Mouse (Mus musculus) midbrain, embryonic 16.5 days (tissue): ENCODE results near the gene Epc2. TPM values are rescaled to one million over a fixed set of nuclear protein-coding genes. Genes with fewer than 3 reads are reported as not detected.
"Not testable (repeated sequence)": the region's sequence is repeated elsewhere in the genome, so short reads cannot be mapped to it uniquely, and the experiment has no call there.

Experiments used
- ATAC-seq: fragments of 200-750 bp; cut with Nextera tagmentation; 2 replicates; pipeline ENCODE4 v1.8.0; 2017; ENCODE audit warnings: moderate TSS enrichment
- H3K27ac ChIP-seq: fragments of 300-500 bp; sonication (generic); 2 replicates; pipeline ENCODE4 v1.5.1; 2014; ENCODE audit warnings: mild to moderate bottlenecking, low read length, mixed read lengths
- H3K27me3 ChIP-seq: fragments of 300-500 bp; sonication (generic); 2 replicates; pipeline ENCODE4 v1.6.1; 2014; ENCODE audit warnings: low read depth, low read length, mixed read lengths; ENCODE audit not compliant: control insufficient read depth, insufficient read depth
- H3K36me3 ChIP-seq: fragments of 300-500 bp; sonication (generic); 2 replicates; pipeline ENCODE4 v1.6.1; 2014; ENCODE audit warnings: mild to moderate bottlenecking, low read length, moderate library complexity, mixed read lengths; ENCODE audit not compliant: control insufficient read depth, insufficient read depth
- H3K4me1 ChIP-seq: fragments of 300-500 bp; sonication (generic); 2 replicates; pipeline ENCODE4 v1.6.1; 2014; ENCODE audit warnings: mild to moderate bottlenecking, low read length, mixed read lengths; ENCODE audit not compliant: control insufficient read depth, insufficient read depth
- H3K4me2 ChIP-seq: fragments of 300-500 bp; sonication (generic); 2 replicates; pipeline ENCODE4 v1.6.1; 2014; ENCODE audit warnings: mild to moderate bottlenecking, low read length, mixed read lengths
- H3K4me3 ChIP-seq: fragments of 300-500 bp; sonication (generic); 2 replicates; pipeline ENCODE4 v1.5.1; 2014; ENCODE audit warnings: low read depth, mild to moderate bottlenecking, low read length, moderate library complexity, mixed read lengths
- H3K9ac ChIP-seq: fragments of 300-500 bp; sonication (generic); 2 replicates; pipeline ENCODE4 v1.6.1; 2014; ENCODE audit warnings: low read depth, low read length, mixed read lengths
- H3K9me3 ChIP-seq: fragments of 300-500 bp; sonication (generic); replicated peaks from 2 replicates; pipeline ENCODE4 v1.6.1; 2014; ENCODE audit warnings: mild to moderate bottlenecking, low read length, mixed read lengths; ENCODE audit not compliant: control insufficient read depth, poor library complexity, severe bottlenecking
- WGBS: fragments of 180-500 bp; shearing (Covaris S2); extraction: QIAGEN DNeasy Blood & Tissue Kit; methylation state at CpG from one replicate; pipeline ENCODE4 v1.1.7; 2014; 5-methylcytosine and 5-hydroxymethylcytosine counted together
- polyA plus RNA-seq: library from polyadenylated mRNA; unstranded; fragments of >200 nt; fragmentation: Nextera tagmentation; extraction: Ambion mirVana; gene quantifications from 2 replicates; pipeline ENCODE4 v1.2.1, GENCODE M21; 2015

Gene Epc2
- polyA plus RNA-seq, 1 experiment from 2014 or later = 9.5 TPM

- H3K27ac ChIP-seq, H3K9me3 ChIP-seq, H3K4me2 ChIP-seq, H3K27me3 ChIP-seq, H3K9ac ChIP-seq, ATAC-seq, H3K4me1 ChIP-seq, H3K4me3 ChIP-seq, H3K36me3 ChIP-seq: not testable (repeated sequence)
- 95% methylated on average over 1 of the region's 1 CpGs for WGBS
Measured at GRCm38 (mm10) chr2:49505151-49505550, 53.9 kb downstream of the Epc2 start.

GRCm38 (mm10) chr2:49510832-49511231 lies 59.5 kb downstream of the Epc2 start:
- Histone ChIP-seq H3K4me2 (no peak overlapping the region), H3K27me3 (no peaks in the 10 kb centered on the region), H3K4me3 (no peak overlapping the region), H3K36me3 (no peaks in the 10 kb centered on the region; the same call in 1 of the 2 replicates), H3K9ac (no peak overlapping the region), H3K9me3 (no peaks in the 10 kb centered on the region), H3K4me1 (peaks cover 13% of the 10 kb centered on the region), H3K27ac (peak overlapping the region; percentile 32; the same call in 1 of the 2 replicates)
- peak; percentile 28; the same call in 1 of the 2 replicates for ATAC-seq
- WGBS = 29% methylated on average over 1 of the region's 1 CpGs

GRCm38 (mm10) chr2:49516011-49516410 lies 64.7 kb downstream of the Epc2 start:
- ATAC-seq = no peak
- H3K4me3 ChIP-seq = no peak overlapping the region
- no peak overlapping the region for H3K4me2 ChIP-seq
- no peaks in the 10 kb centered on the region for H3K27me3 ChIP-seq
- no peaks in the 10 kb centered on the region for H3K36me3 ChIP-seq
- peaks cover 10% of the 10 kb centered on the region for H3K4me1 ChIP-seq
- H3K9me3 ChIP-seq = no peaks in the 10 kb centered on the region
- no peak overlapping the region for H3K27ac ChIP-seq
- 89% methylated on average over 2 of the region's 2 CpGs for WGBS
- no peak overlapping the region for H3K9ac ChIP-seq

- Histone ChIP-seq H3K9ac (no peak overlapping the region), H3K27ac (no peak overlapping the region), H3K4me3 (no peak overlapping the region), H3K9me3 (no peaks in the 10 kb centered on the region), H3K4me2 (no peak overlapping the region), H3K4me1 (peaks cover 4% of the 10 kb centered on the region; the same call in 1 of the 2 replicates), H3K36me3 (no peaks in the 10 kb centered on the region), H3K27me3 (no peaks in the 10 kb centered on the region)
- WGBS = 83% methylated on average over 2 of the region's 2 CpGs
- ATAC-seq = no peak
Measured at GRCm38 (mm10) chr2:49520409-49520808, 69.1 kb downstream of the Epc2 start.

- Histone ChIP-seq H3K9ac (no peak overlapping the region), H3K4me3 (no peak overlapping the region), H3K4me1 (peaks cover 4% of the 10 kb centered on the region; the same call in 1 of the 2 replicates), H3K27ac (no peak overlapping the region), H3K36me3 (no peaks in the 10 kb centered on the region), H3K27me3 (no peaks in the 10 kb centered on the region), H3K9me3 (no peaks in the 10 kb centered on the region), H3K4me2 (no peak overlapping the region)
- 60% methylated on average over 1 of the region's 1 CpGs for WGBS
- no peak for ATAC-seq
Measured at GRCm38 (mm10) chr2:49520989-49521388, 69.7 kb downstream of the Epc2 start.

- ATAC-seq = no peak
Measured at GRCm38 (mm10) chr2:49521564-49521963, 70.3 kb downstream of the Epc2 start.

GRCm38 (mm10) chr2:49522578-49522977 lies 71.3 kb downstream of the Epc2 start:
- Histone ChIP-seq H3K4me1 (peaks cover 4% of the 10 kb centered on the region; the same call in 1 of the 2 replicates), H3K36me3 (no peaks in the 10 kb centered on the region), H3K9ac (no peak overlapping the region), H3K4me3 (no peak overlapping the region), H3K27me3 (no peaks in the 10 kb centered on the region), H3K27ac (no peak overlapping the region), H3K4me2 (no peak overlapping the region), H3K9me3 (no peaks in the 10 kb centered on the region)
- no peak for ATAC-seq
- WGBS = 72% methylated on average over 4 of the region's 4 CpGs

More at GRCm38 (mm10) chr2:49521564-49521963, 70.3 kb downstream of the Epc2 start:
- no peak overlapping the region for H3K4me2 ChIP-seq
- 81% methylated on average over 2 of the region's 2 CpGs for WGBS
- H3K9ac ChIP-seq = no peak overlapping the region
- H3K9me3 ChIP-seq = no peaks in the 10 kb centered on the region
- peaks cover 4% of the 10 kb centered on the region; the same call in 1 of the 2 replicates for H3K4me1 ChIP-seq
- no peak overlapping the region for H3K4me3 ChIP-seq
- H3K36me3 ChIP-seq = no peaks in the 10 kb centered on the region
- no peak overlapping the region for H3K27ac ChIP-seq
- H3K27me3 ChIP-seq = no peaks in the 10 kb centered on the region

GRCm38 (mm10) chr2:49537147-49537546 lies 85.9 kb downstream of the Epc2 start:
- Histone ChIP-seq H3K27me3 (no peaks in the 10 kb centered on the region), H3K4me2 (no peak overlapping the region), H3K9ac (no peak overlapping the region), H3K4me1 (no peaks in the 10 kb centered on the region), H3K4me3 (no peak overlapping the region), H3K27ac (no peak overlapping the region), H3K36me3 (no peaks in the 10 kb centered on the region; the same call in none of the 2 replicates), H3K9me3 (no peaks in the 10 kb centered on the region)
- 93% methylated on average over 6 of the region's 6 CpGs for WGBS
- ATAC-seq = no peak

- ATAC-seq = no peak
- Histone ChIP-seq H3K36me3 (no peaks in the 10 kb centered on the region; the same call in none of the 2 replicates), H3K27me3 (no peaks in the 10 kb centered on the region), H3K27ac (no peak overlapping the region), H3K4me3 (no peak overlapping the region), H3K9me3 (no peaks in the 10 kb centered on the region), H3K9ac (no peak overlapping the region), H3K4me1 (no peaks in the 10 kb centered on the region), H3K4me2 (no peak overlapping the region)
- WGBS = 68% methylated on average over 2 of the region's 2 CpGs
Measured at GRCm38 (mm10) chr2:49538056-49538455, 86.8 kb downstream of the Epc2 start.
